Mouse (Mus musculus) spleen, adult 2 months (tissue): ENCODE measurements around the gene Tns3.

Experiments used
- CTCF ChIP-seq: fragments of 200-500 bp; IDR thresholded peaks from 2 replicates; pipeline ENCODE4 v1.5.1; 2011; ENCODE audit warnings: mild to moderate bottlenecking, inconsistent platforms; ENCODE audit not compliant: insufficient read depth, insufficient read length, insufficient replicate concordance; ENCODE audit errors: extremely low read depth
- POLR2A ChIP-seq: fragments of 200-500 bp; IDR thresholded peaks from 2 replicates; pipeline ENCODE4 v1.6.1; 2011; ENCODE audit warnings: low read depth, low read length, inconsistent platforms

DNA sequence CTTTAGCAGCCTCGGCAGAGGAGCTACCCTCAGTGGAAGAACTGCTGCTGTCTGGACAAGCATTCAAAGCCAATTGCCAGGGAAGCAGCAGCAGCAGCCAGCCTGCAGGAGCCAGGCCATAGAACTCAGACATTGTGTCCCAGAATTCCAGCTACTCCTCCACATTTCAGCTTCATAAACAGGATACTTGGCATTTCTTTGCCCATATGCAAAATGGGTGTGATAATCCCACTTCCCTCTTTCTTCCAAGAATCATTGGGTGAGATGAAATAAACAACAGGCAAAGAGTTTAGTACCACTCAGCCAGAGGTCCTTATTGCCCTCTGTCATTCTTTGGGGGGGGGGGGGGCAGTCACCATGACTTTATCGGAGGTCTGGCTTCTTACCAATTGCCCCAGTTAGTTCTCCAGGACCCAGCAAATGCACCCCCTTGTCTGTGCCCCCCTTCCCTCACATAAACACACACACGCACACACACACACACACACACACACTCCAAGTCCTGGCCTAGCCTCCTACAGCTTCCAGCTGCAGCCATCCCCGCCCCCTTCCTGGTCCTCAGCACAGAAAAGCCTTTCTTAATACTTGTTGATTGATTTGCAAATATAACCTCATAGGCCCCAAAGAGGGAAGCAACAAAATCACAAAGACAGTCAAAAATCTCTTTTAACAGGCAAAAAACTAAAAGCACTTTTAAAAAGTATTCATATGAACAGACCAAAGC, 1.5 kb downstream of the Tns3 start:
- no peak for TF ChIP-seq CTCF
- TF ChIP-seq POLR2A = no peak
